Mouse (Mus musculus) cerebellum, adult 2 months (tissue): ENCODE data around the gene Cldn4. TPM values are rescaled to one million over a fixed set of nuclear protein-coding genes. Genes with fewer than 3 reads are reported as not detected.
"Not testable (repeated sequence)": the region's sequence is repeated elsewhere in the genome, so short reads cannot be mapped to it uniquely, and the experiment has no call there.

ENCODE experiments used
- DNase-seq, 2 experiments: peaks; one replicate each; pipeline ENCODE4 v3.0.0; 2021
- H3K27ac ChIP-seq: fragments of 200-500 bp; 2 replicates; pipeline ENCODE4 v1.5.1; 2012; ENCODE audit warnings: low read length, control low read depth, inconsistent platforms; ENCODE audit not compliant: insufficient read depth
- H3K27me3 ChIP-seq: fragments of 200-500 bp; 2 replicates; pipeline ENCODE4 v1.6.1; 2012; ENCODE audit warnings: inconsistent platforms, mild to moderate bottlenecking, low read length, moderate library complexity; ENCODE audit not compliant: control insufficient read depth, insufficient read depth
- H3K4me1 ChIP-seq: fragments of 200-500 bp; 2 replicates; pipeline ENCODE4 v1.6.1; 2011; ENCODE audit warnings: low read length; ENCODE audit not compliant: control insufficient read depth, insufficient read depth
- H3K4me3 ChIP-seq: fragments of 200-500 bp; replicated peaks from 2 replicates; pipeline ENCODE3; 2011; ENCODE audit warnings: mild to moderate bottlenecking, low read depth, low read length, control low read depth; ENCODE audit not compliant: insufficient read depth
- CTCF ChIP-seq: fragments of 200-500 bp; IDR thresholded peaks from 2 replicates; pipeline ENCODE4 v1.5.1; 2011; ENCODE audit warnings: low read depth, mild to moderate bottlenecking, control low read depth, low read length, moderate library complexity, borderline replicate concordance; ENCODE audit not compliant: insufficient read depth
- POLR2A ChIP-seq: fragments of 200-500 bp; IDR thresholded peaks from 2 replicates; pipeline ENCODE4 v1.6.1; 2011; ENCODE audit warnings: low read length, control low read depth, borderline replicate concordance; ENCODE audit not compliant: insufficient read depth
- WGBS: fragments of 180-500 bp; shearing (Covaris S2); methylation state at CpG from one replicate; pipeline ENCODE4 v1.1.7; 2018; 5-methylcytosine and 5-hydroxymethylcytosine counted together
- polyA plus RNA-seq: library from polyadenylated mRNA; depleted of rRNA; stranded (reverse); fragments of >200 nt; gene quantifications from 2 replicates; pipeline ENCODE4 v1.2.3, GENCODE M21; 2012

Gene Cldn4
- polyA plus RNA-seq, 1 experiment = 0.07 TPM

- 85% methylated on average over 5 of the region's 5 CpGs for WGBS
These were observed 2.6 kb downstream of the Cldn4 start for GRCm38 (mm10) chr5:134944179-134944578.

GRCm38 (mm10) chr5:134942740-134943139, 4.0 kb downstream of the Cldn4 start:
- DNase-seq = peak; percentile 17 to 36
- H3K27ac ChIP-seq = no peak overlapping the region
- no peaks in the 10 kb centered on the region for H3K27me3 ChIP-seq
- H3K4me1 ChIP-seq = 0 out of 2 replicates have a peak, but pooled peaks cover 2% of the 10 kb centered on the region
- 24% methylated on average over 2 of the region's 2 CpGs for WGBS
- H3K4me3 ChIP-seq = no peak overlapping the region
- TF ChIP-seq POLR2A (no peak), CTCF (no peak)

More at GRCm38 (mm10) chr5:134944179-134944578, 2.6 kb downstream of the Cldn4 start:
- Histone ChIP-seq H3K27ac (no peak overlapping the region), H3K4me1 (0 out of 2 replicates have a peak, but pooled peaks cover 2% of the 10 kb centered on the region), H3K27me3 (no peaks in the 10 kb centered on the region), H3K4me3 (no peak overlapping the region)
- DNase-seq = no peak
- TF ChIP-seq CTCF = no peak
- no peak for TF ChIP-seq POLR2A

DNA sequence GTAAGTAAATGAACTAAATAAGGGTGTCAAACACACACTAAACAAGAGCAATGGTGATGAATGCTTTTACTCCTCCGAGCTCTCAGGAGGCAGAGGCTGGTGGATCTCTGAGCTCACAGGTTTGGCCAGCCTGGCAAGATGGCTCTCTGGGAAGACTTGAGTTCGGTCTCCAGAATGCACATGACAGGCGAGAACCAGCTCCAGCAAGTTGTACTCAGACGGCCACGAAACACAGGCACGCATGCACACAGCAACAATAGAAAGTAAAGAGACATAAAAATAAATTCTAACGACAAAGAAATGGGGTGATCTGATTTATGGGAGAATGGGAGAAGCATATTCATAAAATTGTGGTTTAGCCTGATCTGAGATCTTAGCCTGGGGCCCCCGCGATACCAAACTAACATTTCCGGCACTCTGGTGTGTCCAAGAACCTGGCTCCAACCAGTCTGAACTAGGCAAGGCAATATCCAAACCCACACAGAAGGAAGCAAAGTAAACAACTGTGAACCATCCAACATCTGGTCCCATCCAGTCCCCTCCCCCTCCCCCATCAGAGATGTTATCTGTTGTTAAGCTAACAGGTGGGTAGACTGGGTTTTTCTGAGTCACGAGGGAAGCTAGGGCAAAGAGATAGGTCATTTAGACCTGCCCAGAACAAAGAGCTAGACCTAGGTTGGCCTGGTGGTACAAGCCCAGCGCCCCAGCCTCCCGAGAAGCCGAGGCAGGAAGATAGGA, 5.1 kb downstream of the Cldn4 start:
- Histone ChIP-seq H3K27me3 (no peaks in the 10 kb centered on the region), H3K4me3 (no peak overlapping the region), H3K4me1 (0 out of 2 replicates have a peak, but pooled peaks cover 2% of the 10 kb centered on the region), H3K27ac (no peak overlapping the region)
- TF ChIP-seq CTCF (no peak), POLR2A (no peak)
- 94% methylated on average over 14 of the region's 14 CpGs for WGBS
- DNase-seq = no peak

GRCm38 (mm10) chr5:134939554-134939953, 7.2 kb downstream of the Cldn4 start:
- H3K4me1 ChIP-seq, H3K27me3 ChIP-seq, H3K4me3 ChIP-seq, H3K27ac ChIP-seq, DNase-seq: not testable (repeated sequence)
- 88% methylated on average over 4 of the region's 7 CpGs for WGBS

- 0 out of 2 replicates have a peak, but pooled peaks cover 2% of the 10 kb centered on the region for H3K4me1 ChIP-seq
- no peak for DNase-seq
- no peak overlapping the region for H3K27ac ChIP-seq
- no peak overlapping the region for H3K4me3 ChIP-seq
- no peaks in the 10 kb centered on the region for H3K27me3 ChIP-seq
- TF ChIP-seq POLR2A (no peak), CTCF (no peak)
- WGBS = 69% methylated on average over 3 of the region's 3 CpGs
These were observed 7.7 kb downstream of the Cldn4 start for GRCm38 (mm10) chr5:134939069-134939468.

GRCm38 (mm10) chr5:134936626-134937185, 10.0 kb downstream of the Cldn4 start:
- DNase-seq = no peak
- H3K27ac ChIP-seq = no peak overlapping the region
- WGBS = 70% methylated on average over 6 of the region's 6 CpGs

GRCm38 (mm10) chr5:134936051-134936450, 10.7 kb downstream of the Cldn4 start:
- no peak overlapping the region for H3K27ac ChIP-seq
- no peak for DNase-seq
- H3K4me3 ChIP-seq = no peak overlapping the region
- TF ChIP-seq POLR2A (no peak), CTCF (no peak)
- no peaks in the 10 kb centered on the region for H3K27me3 ChIP-seq
- H3K4me1 ChIP-seq = no peaks in the 10 kb centered on the region
- whole genome bisulfite sequencing = 85% methylated on average over 6 of the region's 6 CpGs

More at GRCm38 (mm10) chr5:134936626-134937185, 10.0 kb downstream of the Cldn4 start:
- Histone ChIP-seq H3K4me1 (no peaks in the 10 kb centered on the region), H3K27me3 (no peaks in the 10 kb centered on the region), H3K4me3 (no peak overlapping the region)
- TF ChIP-seq CTCF (no peak), POLR2A (no peak)

DNA sequence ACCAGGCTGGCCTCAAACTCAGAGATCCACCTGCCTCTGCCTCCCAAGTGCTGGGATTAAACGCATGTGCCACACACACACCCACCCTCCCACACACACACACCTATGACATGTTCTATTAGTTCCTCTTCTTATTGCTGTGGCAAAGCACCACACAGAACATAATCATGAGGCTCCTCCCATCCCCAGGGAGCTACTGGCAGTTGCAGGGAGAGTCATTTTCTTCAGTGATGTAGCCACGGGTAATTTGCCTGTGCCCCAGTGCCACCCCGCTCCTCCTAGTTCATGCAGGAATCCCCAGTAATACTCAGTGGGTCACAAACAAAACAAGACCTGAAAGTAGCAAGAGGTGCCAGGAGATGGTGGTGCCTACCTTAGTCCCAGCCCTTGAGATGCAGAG, 12.1 kb downstream of the Cldn4 start:
- H3K4me1 ChIP-seq = no peaks in the 10 kb centered on the region
- no peak overlapping the region for H3K27ac ChIP-seq
- WGBS = 86% methylated on average over 3 of the region's 3 CpGs
- TF ChIP-seq POLR2A (no peak), CTCF (no peak)
- H3K27me3 ChIP-seq = no peaks in the 10 kb centered on the region
- DNase-seq = no peak
- no peak overlapping the region for H3K4me3 ChIP-seq

DNA sequence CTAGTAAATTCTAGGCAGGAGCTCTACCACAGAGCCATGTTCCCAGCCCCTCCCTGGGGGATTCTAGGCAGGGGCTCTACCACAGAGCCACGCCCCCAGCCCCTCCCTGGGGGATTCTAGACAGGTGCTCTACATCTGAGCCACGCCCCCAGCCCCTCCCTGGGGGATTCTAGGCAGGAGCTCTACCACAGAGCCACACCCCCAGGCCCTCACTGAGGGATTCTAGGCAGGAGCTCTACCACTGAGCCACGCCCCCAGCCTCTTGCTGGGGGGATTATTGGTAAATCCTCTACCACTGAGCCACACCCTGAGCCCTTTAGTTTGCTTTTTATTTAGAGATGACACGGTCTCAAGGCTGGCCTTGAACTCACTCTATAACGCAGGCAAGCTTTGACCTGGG, 13.0 kb downstream of the Cldn4 start:
- H3K4me3 ChIP-seq, H3K27ac ChIP-seq, DNase-seq, H3K4me1 ChIP-seq, H3K27me3 ChIP-seq: not testable (repeated sequence)
- 93% methylated on average over 5 of the region's 5 CpGs for WGBS
